Mouse (Mus musculus): ENCODE measurements around the gene Lst1.

- no peak for TF ChIP-seq HCFC1 (IDR thresholded peaks at IDR 0.05; ENCODE audit: borderline replicate concordance, insufficient read depth, low read length)
- TF ChIP-seq MAFK (IDR thresholded peaks at IDR 0.05; ENCODE audit: insufficient read depth, low read depth, low read length), result no peak
Observed at GRCm38 (mm10) chr17:35164218-35164567, 24.0 kb downstream of the Lst1 start.
